Mouse (Mus musculus) bone marrow macrophage, adult 2 months (primary cell): Measurements from ENCODE around the gene Tiam1. TPM values are rescaled to one million over a fixed set of nuclear protein-coding genes. Genes with fewer than 3 reads are reported as not detected.
"Not testable (repeated sequence)": the region's sequence is repeated elsewhere in the genome, so short reads cannot be mapped to it uniquely, and the experiment has no call there.

Experiments used
- H3K27ac ChIP-seq: 2 replicates; pipeline ENCODE4 v1.5.1; 2012; ENCODE audit warnings: low read depth, low read length; ENCODE audit not compliant: insufficient read depth
- H3K4me1 ChIP-seq: 2 replicates; pipeline ENCODE4 v1.6.1; 2012; ENCODE audit warnings: low read length; ENCODE audit not compliant: control insufficient read depth, insufficient read depth
- H3K4me3 ChIP-seq: 2 replicates; pipeline ENCODE4 v1.5.1; 2012; ENCODE audit warnings: mild to moderate bottlenecking, low read length, moderate library complexity; ENCODE audit not compliant: insufficient read depth
- CTCF ChIP-seq: IDR thresholded peaks from 2 replicates; pipeline ENCODE4 v1.5.1; 2012; ENCODE audit warnings: low read depth, mild to moderate bottlenecking, low read length, moderate library complexity
- POLR2A ChIP-seq: IDR thresholded peaks from 2 replicates; pipeline ENCODE4 v1.6.1; 2012; ENCODE audit warnings: mild to moderate bottlenecking, low read depth, low read length, borderline replicate concordance
- polyA plus RNA-seq: library from polyadenylated mRNA; stranded (reverse); fragments of >200 nt; gene quantifications from 2 replicates; pipeline ENCODE4 v1.2.4, GENCODE M21; 2012; ENCODE audit not compliant: missing spikeins, insufficient read depth, insufficient read length

Gene Tiam1
- polyA plus RNA-seq, 1 experiment: 21.4 TPM

GRCm38 (mm10) chr16:90073510-90073909 lies 70.1 kb downstream of the Tiam1 start:
- TF ChIP-seq POLR2A: no peak
- no peak for TF ChIP-seq CTCF
- no peak overlapping the region for H3K27ac ChIP-seq
- H3K4me1 ChIP-seq: no peaks in the 10 kb centered on the region
- H3K4me3 ChIP-seq: no peak overlapping the region

GRCm38 (mm10) chr16:90072651-90073050 lies 70.9 kb downstream of the Tiam1 start:
- no peak overlapping the region for H3K4me3 ChIP-seq
- TF ChIP-seq CTCF: no peak
- no peak for TF ChIP-seq POLR2A
- no peaks in the 10 kb centered on the region for H3K4me1 ChIP-seq

DNA sequence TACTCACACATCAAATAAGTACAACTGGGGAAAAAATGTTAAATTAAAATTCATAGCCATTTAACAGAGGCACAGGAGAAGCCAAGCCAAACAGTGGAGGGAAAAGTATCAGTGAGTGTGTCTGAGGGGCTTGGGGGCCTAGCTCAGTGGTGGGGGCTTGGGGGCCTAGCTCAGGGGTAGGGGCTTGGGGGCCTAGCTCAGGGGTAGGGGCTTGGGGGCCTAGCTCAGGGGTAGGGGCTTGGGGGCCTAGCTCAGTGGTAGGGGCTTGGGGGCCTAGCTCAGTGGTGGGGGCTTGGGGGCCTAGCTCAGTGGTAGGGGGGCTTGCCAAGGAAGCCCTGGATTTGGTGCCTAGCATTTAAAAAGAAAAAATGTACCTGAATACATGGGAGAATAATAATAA lies 72.4 kb downstream of the Tiam1 start:
- H3K4me3 ChIP-seq, H3K4me1 ChIP-seq, H3K27ac ChIP-seq: not testable (repeated sequence)

More at GRCm38 (mm10) chr16:90072651-90073050, 70.9 kb downstream of the Tiam1 start:
- no peak overlapping the region for H3K27ac ChIP-seq

DNA sequence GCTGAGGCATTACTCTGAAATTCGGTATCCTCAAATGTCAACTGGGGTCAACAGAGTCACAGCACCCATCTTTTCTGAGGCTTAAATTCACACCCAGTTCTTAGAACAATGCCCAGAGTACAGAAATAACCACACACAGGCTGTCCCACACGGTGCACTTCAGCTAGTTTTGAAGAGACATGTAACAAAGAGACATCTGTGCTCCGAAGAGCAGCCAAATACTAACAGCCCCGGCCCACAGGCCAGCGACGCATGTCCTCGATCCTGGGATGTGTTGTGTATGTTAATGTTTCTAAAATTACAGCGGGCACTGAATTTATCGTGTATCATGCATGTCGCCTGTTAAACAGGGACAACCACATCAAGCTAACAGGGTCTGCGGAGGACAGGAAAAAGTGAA lies 73.5 kb downstream of the Tiam1 start:
- TF ChIP-seq CTCF: no peak
- no peak for TF ChIP-seq POLR2A

GRCm38 (mm10) chr16:90069197-90069596 lies 74.4 kb downstream of the Tiam1 start:
- Histone ChIP-seq H3K27ac (no peak overlapping the region), H3K4me3 (no peak overlapping the region), H3K4me1 (no peaks in the 10 kb centered on the region)
- TF ChIP-seq POLR2A (no peak), CTCF (no peak)

More for the DNA sequence above, 73.5 kb downstream of the Tiam1 start:
- H3K4me3 ChIP-seq: no peak overlapping the region
- H3K27ac ChIP-seq: no peak overlapping the region
- H3K4me1 ChIP-seq: no peaks in the 10 kb centered on the region

DNA sequence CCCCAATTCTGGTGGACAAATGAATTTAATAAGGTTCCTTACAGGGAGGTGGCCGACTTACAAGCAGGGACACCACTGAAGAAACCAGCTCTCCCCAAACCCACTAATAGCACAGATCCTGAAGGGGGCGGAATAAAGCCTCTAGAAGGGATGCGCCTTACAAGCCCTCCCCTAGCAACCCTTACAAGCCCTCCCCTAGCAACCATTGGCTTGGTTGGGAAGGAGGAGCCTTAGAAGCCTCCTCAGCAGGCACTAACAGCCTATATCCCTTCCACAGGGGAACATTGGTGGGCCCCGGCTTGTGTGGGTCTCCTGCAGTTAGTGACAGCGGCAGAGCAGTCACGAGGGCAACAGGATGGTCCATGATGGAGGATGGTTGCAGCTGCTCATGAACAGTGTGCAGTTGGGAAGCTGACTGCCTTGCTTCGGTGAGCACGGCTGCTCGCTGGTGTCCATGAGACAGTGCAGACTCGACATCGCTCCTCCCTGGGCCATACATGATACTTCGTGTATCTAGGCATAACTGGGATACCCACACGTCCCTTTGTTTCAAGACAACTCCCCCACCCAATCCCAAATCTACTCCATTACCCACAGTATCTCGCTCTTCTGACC lies 90.6 kb downstream of the Tiam1 start:
- H3K4me1 ChIP-seq: no peaks in the 10 kb centered on the region
- no peak overlapping the region for H3K4me3 ChIP-seq
- no peak for TF ChIP-seq POLR2A
- TF ChIP-seq CTCF: no peak
- no peak overlapping the region for H3K27ac ChIP-seq

- Histone ChIP-seq H3K4me1 (no peaks in the 10 kb centered on the region), H3K4me3 (no peak overlapping the region), H3K27ac (no peak overlapping the region)
- TF ChIP-seq CTCF: no peak
- no peak for TF ChIP-seq POLR2A
Measured at GRCm38 (mm10) chr16:90052409-90052808, 91.2 kb downstream of the Tiam1 start.

- Histone ChIP-seq H3K4me1 (no peaks in the 10 kb centered on the region), H3K27ac (no peak overlapping the region), H3K4me3 (no peak overlapping the region)
- no peak for TF ChIP-seq CTCF
- TF ChIP-seq POLR2A: no peak
Measured at GRCm38 (mm10) chr16:90051051-90051450, 92.5 kb downstream of the Tiam1 start.

DNA sequence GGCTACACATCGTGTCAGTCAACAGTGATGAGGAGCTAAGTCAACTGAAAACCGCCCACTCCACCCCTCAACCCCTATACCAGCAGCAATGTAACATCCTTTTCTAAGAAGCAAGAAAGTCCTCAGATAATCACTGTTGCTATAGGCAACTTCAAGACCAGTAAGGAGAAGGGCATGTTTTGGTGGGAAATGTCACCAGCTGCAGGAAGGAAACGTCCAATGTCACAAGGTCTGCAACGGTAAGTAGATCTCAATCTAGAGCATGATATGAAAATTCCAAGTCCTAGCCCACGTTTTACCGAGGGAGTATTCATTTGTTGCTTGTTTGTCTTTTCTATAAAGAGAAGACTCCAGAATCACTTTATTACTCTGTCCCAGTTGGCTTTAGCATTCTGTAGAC lies 95.7 kb downstream of the Tiam1 start:
- Histone ChIP-seq H3K4me3 (no peak overlapping the region), H3K27ac (no peak overlapping the region), H3K4me1 (peaks cover 16% of the 10 kb centered on the region)
- no peak for TF ChIP-seq POLR2A

DNA sequence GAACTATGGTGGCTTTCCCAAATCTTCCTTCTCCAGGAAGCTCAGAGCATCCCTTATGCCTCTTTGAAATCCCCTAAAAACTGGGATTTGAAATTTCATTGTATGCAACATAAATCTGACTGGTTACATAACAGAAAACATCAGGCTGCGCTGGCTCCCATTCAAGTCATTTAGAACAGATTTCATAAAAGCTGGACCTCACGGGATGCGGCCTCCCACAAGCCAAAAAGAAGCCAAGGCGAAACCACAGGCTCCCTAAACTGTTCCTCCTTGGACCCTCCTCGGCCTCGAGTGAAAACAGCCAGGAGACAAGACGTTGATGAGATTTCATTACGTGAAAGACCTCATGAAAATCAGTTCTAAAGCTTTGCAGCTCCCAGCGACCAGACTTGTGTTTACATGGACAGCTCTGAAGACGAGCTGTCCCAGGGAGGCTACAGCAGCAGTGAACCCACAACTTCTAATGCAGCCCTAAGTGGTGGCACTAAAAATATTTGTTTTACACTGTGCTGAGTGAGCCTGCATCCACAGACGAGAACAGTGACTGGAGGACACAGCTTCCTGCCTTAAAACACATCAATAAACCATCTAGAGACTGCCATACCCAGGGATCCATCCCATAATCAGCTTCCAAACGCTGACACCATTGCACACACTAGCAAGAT lies 96.9 kb downstream of the Tiam1 start:
- peaks cover 17% of the 10 kb centered on the region for H3K4me1 ChIP-seq
- H3K4me3 ChIP-seq: no peak overlapping the region
- no peak for TF ChIP-seq CTCF
- TF ChIP-seq POLR2A: no peak
- no peak overlapping the region for H3K27ac ChIP-seq

DNA sequence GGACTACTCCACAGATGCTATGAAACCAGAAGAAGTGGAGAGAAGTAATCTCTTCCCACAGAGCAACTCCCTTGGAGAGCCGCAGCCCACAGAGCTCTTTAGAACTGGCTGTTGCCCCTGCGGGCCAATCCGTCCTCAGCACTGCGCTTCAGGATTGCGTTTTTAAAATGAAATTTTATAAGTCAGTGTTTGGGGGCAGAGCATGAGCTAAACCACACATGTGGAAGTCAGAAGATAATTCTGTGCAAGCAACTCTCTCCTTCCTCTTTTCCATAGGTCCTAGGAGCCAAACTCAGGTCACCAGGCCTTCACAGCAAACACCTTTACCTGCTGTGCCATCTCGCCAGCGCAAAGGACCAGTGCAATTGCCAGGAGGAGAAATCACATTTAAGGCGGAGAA lies 98.0 kb downstream of the Tiam1 start:
- peaks cover 17% of the 10 kb centered on the region for H3K4me1 ChIP-seq
- TF ChIP-seq POLR2A (no peak), CTCF (no peak)
- H3K27ac ChIP-seq: no peak overlapping the region
- no peak overlapping the region for H3K4me3 ChIP-seq
